Mouse (Mus musculus) cerebellum, postnatal 10 days (tissue): ENCODE measurements around the gene Ube2o.
"Not testable (repeated sequence)": the region's sequence is repeated elsewhere in the genome, so short reads cannot be mapped to it uniquely, and the experiment has no call there.

Experiments
- DNase-seq, 2 experiments: peaks; one replicate each; pipeline ENCODE4 v3.0.0; 2021; ENCODE audit warnings: mixed read lengths in 2 of 2

The Ube2o gene

DNA sequence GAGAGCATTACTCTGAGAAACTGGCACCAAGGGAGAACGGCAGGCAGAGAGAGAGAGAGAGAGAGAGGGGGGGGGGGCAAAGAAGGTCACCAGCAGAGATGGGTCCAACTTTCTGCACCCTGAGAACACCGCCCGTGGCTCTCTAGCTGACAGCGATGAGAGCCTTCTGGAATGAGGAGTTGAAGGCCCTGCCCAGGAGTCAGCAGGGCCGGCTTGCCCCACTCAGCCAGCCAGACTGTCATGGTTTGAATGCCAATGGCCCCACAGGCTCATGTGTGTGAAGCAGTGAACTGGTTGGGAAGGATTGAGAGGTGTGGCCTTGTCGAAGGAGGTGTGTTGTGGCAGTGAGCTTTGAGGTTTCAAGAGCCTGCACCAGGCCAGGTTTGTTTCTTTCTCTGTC, 32.0 kb upstream of the Ube2o start:
- peak in 1 of 2 experiments; percentile 46 for DNase-seq

DNA sequence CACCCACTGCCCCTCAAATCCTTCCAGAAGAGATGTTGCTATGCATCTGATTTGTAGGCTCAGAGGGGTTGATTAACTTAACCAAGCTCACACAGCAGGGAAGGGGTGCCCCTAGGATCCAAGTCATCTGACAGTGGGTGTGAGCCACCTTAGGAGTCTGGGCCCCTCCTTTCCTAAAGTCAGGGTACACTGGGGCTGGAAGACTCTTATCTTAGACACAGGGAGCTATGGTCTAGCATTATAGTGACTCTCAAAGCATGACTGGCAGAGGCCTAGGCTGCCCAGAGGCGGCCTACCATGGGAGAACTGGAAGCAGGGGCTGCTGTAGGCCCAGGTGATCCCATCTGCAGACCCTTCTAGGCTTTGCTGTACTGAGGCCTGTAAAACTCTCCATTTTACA, 31.3 kb upstream of the Ube2o start:
- DNase-seq = no peak

DNA sequence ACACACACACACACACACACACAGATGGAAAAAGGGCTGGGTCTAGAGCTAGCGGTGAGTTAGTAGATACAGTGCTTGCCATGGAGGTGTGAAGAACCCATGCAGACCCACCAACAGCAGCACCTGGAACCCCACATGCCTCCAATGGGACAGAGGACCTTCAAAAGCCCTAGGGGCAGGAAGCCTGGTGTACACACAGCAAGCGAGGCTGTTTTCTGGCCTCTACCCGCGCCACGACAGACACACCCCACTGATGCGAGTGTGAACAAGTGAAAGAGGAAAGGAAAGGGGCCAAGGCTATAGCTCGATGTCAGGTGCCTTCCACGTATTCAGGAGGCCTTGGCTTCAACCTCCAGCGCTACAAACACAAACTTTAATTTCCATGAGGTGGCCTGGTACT, 30.6 kb upstream of the Ube2o start:
- peak in 1 of 2 experiments; percentile 14 for DNase-seq

DNA sequence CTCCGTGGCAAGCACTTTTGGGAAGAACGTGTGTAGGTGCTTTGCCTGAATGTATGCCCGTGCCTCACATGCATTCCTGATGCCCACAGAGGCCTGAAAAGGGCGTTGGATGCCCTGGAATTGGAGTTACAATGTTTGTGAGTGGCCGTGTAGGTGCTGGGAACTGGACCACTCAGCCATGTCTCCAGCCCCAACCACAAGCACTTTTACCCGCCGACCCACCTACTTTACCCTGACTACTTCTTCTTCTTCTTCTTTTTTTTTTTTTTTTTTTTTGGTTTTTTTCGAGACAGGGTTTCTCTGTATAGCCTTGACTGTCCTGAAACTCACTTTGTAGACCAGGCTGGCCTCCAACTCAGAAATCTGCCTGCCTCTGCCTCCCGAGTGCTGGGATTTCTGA, 29.9 kb upstream of the Ube2o start:
- not testable (repeated sequence) for DNase-seq

DNA sequence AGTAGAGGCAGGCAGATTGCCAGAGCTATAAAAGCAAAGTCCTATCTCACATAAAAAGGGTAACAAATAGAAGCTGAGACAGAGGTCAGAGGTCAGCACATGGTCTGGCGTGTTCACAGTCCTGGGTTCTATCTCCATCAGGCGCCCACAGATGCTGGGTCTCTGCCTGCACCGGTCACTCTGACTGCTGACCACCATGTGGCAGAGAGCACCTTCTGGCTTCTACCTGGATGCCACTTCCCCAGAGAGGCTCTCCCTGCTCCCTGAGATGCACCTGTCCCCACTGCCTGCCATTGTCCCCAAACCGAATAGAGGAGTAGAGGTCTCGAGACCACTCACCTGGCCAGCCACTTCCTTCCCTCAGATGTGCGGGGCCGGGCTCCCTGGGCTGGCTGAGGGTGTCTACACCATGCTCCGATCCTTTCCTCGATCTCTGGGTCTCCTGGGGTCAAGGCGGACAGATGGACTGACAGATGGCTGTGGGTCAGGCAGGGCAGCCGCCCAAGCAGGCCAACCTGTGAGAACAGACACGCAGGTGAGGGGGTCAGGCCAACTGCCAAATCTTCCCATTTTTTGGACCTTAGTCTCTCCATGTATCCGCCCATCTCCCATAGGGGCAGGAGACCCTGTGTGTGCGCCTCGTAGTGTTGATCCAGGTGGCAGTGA, 28.9 kb upstream of the Ube2o start:
- peak; percentile 93 to 94 for DNase-seq

DNA sequence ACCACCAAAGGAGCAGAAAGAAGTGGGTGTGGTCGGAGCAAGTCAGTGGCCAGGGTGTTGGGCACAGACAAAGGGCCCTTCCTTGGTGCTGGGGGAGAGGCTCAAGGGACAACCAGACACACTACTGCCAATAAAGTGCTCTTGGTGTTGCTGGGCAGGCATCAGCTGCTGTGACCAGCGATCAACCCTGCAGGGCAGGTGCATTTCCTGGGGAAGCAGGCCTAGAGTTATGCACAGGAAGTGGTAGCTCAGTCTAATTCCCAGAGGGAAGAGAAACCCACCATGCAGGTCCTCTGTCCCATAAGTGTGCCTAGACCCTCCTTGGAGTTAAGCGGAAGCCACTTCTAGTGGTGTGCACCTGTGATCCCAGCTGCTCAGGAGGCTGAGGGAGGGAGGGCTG, 26.5 kb upstream of the Ube2o start:
- DNase-seq = no peak

DNA sequence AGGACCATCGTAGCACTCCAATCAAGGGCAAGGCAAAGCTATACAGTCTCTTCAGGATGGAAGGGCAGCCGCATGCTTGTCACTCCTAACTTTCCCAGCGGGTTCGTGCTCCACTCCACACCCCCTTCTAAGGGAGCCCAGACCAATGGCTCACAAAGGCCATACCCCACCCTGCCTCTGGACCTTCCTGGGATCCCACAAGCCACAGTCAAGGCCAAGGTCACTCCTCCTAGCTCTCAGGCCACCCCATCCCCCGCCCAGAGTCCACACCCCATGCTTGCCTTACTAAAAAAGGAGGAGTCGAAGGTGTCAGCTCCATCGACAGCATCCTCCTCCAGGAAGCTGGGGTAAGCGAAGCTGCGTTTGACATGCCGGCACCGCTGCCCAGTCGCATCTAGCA, 22.9 kb upstream of the Ube2o start:
- DNase-seq = peak in 1 of 2 experiments; percentile 18

DNA sequence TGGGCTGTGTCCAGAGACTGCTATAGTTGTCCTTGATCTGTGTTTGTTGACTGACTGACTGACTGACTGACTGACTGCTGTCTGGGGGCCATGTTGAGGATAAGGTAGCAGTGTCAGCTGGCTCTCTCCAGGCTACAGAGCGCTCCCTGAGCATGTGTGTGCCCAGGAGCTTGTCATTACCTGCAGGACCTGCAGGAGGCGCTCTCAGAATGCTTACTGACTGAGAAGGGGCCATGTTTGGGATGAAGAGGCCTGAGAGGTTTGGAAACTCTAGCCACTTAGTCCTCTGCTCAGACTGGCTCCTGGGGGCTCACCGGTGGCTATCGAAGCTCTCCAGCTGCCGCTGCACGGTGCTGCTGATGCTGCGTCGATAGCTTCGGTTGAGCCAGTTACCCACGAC, 22.1 kb upstream of the Ube2o start:
- DNase-seq = peak; percentile 61 to 67

DNA sequence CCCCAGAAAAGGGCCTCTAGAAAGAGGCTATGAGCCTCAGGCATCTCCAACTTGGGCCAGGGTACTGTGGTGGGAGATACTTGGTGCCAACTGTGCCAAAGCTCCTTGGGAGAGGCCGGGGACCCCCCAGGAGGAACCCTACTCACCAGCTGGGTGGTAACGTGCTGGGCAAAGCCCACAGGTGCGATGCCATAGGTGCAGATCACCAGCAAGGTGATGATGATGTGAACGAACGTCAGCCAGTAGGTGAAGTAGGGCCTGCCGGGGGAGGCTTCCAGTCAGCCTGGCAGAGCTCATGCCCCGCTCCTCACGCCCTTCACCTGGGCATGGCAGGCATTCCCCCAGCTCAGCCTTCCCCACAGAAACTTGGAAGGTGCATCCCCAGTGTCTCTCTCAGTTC, 20.8 kb upstream of the Ube2o start:
- peak; percentile 26 to 27 for DNase-seq

DNA sequence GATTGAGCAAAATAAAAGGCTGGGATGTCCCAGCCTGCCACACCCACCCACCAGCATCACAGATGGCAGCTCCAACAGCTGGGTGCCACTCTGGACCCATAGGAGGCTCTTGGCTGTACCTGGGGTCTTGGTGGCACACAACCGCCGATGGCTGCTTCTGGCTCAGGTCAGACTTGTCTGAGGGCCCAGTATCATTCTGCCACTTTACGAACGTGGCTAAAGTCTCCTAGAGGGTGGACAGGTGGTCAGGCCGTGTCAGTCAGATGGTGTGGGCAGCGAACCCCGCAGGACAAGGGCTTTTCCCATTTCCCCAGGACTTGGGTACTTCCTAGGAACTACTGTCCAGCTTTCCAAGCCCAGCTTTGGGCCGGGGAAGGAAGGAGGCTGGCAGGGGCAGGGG, 19.9 kb upstream of the Ube2o start:
- peak in 1 of 2 experiments; percentile 58 for DNase-seq

DNA sequence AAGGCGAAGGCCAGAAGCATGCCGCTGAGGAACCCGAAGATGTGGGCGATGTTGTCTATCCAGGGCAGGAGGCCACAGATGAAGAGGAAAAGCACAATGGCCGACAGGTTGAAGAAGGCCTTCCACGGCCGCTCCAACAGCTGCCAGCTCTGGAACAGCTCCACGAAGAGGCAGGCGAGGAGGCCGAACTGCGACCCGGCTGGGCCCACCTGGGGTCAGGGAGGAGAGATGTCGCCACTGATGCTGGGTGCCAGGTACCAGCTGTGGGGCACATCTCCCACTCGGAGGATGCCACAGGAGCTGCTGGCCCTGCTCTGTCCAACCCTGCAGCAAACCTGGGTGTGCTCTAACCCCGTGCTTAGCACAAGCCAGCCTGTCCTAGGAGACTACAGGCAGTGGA, 18.0 kb upstream of the Ube2o start:
- DNase-seq = peak in 1 of 2 experiments; percentile 53

DNA sequence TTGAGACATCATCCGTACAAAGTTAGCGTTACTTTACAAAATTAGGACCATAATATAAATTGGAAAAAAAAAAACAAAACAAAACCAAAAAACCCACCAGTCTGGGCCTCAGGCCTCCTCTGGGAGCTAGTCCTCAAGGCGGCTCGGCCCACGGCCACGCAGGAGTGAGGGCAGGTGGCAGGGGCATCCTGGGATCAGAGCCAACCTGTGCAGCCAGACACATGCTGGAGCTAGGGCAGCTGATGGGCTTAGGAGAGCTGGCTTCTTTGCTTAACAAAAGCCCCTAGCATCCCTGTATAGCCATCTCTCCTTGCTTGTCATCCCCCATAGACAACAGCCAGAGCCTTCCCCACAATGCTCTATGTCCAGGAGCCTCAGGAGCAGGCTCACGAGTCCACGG, 16.9 kb upstream of the Ube2o start:
- DNase-seq = peak; percentile 92 to 93

DNA sequence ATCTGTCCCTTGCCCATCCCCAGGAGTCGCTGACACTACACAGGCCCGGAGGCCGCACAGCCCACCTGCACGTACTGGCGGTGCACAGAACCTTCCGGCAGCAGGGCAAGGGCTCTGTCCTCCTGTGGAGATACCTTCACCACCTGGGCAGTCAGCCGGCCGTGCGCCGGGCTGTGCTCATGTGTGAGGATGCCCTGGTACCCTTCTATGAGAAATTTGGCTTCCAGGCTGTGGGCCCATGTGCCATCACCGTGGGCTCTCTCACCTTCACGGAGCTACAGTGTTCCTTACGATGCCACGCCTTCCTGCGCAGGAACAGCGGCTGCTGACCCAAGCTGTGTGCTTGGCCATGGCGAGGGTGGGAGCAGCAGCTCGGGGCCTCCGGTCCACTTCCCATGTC, 15.5 kb upstream of the Ube2o start:
- peak in 1 of 2 experiments; percentile 10 for DNase-seq

DNA sequence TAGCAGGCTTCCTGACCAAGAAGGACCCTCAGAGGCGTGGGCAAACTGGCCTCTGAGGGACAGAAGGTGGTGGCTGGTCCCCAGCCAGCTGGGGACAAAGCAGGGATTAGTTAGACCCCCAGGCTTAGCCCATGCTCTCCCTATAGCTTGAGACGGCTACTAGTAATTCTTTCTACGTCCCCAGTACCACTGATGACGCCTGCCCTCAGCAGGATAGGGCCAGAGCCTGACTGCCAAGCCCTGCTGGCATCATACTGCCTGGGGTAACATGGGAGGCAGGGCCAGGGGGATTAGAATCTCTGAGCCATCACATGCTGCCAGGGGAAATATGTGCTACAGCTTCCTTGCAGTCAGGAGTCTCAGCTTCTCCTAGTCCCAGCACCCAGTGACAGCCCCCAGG, 12.1 kb upstream of the Ube2o start:
- peak in 1 of 2 experiments; percentile 53 for DNase-seq

DNA sequence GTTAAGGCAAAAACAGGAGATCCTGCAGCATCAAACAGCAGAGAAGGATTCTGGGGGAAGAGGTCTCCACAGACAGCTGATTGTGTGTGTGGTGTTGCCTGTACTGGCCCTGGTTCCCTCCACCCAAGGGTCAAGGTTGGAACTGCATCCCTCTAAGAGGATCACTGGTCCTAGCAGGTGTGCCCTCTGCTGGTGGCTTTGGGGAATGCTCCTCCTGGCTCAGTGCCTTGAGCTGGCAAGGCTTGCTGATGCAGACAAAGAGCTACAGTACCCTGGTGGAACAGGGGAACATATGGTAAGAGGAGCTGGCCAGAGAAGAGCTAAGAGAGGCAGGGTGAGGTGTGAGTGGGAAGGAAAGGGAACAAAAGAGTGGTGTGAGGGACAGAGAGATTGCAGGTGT, 11.2 kb upstream of the Ube2o start:
- peak; percentile 99 to 100 for DNase-seq

DNA sequence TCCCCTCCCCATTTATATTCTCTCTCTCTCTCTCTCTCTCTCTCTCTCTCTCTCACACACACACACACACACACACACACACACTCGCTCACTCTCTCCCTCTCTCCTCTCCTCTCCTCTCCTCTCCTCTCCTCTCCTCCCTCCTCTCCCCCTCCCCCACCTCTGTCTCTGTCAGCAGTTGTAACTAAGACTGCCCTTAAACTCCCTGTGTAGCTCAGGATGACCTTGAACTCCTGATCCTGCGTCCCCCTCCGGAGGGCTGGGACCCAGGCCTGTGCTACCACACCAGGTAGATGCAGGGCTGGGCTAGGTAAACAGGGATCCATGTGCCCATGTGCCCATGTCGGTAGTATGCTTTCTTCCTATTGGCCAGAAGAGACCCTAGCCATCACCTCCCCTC, 10.4 kb upstream of the Ube2o start:
- no peak for DNase-seq

DNA sequence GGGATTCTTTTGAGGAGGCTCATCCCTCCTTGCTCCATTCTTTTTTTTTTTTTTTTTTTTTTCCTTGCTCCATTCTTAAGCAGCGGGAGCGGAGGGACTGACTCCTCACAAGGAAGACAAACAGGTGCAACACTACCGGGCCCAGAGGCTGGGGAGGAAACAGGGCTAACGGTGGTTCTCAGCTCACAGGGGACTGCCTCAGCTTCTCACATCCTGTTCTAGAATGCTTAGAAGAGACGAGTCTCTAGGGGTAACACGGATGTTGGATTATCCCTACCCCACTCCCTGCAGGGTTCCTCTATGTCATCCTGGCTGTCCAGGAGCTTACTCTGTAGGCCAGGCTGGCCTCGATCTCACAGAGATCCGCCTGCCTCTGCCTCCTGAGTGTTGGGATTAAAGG, 8.3 kb upstream of the Ube2o start:
- DNase-seq = no peak

DNA sequence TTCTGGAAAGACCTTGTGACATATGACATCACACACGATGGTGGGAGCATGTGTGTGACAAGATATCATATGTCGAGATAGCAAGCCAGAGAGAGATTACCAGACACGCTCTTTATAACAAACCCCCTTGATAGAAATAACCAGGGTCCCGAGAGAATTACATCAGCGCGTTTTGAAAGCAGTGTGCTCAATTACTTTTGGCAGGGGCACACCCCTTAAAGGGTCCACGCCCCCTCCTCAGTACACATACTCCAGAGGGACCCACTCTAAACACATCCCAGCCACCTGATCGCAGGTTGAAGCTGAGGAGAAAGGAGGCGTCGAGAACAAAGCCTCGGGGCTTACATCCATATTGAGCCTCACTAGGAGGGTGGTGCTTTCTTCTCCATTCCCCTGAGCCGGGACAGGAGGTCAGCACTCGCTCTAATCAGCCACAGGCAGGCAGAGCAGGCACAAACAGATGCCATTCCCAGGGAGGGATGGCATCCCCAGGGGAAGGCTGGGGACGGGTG, 7.8 kb upstream of the Ube2o start:
- no peak for DNase-seq

DNA sequence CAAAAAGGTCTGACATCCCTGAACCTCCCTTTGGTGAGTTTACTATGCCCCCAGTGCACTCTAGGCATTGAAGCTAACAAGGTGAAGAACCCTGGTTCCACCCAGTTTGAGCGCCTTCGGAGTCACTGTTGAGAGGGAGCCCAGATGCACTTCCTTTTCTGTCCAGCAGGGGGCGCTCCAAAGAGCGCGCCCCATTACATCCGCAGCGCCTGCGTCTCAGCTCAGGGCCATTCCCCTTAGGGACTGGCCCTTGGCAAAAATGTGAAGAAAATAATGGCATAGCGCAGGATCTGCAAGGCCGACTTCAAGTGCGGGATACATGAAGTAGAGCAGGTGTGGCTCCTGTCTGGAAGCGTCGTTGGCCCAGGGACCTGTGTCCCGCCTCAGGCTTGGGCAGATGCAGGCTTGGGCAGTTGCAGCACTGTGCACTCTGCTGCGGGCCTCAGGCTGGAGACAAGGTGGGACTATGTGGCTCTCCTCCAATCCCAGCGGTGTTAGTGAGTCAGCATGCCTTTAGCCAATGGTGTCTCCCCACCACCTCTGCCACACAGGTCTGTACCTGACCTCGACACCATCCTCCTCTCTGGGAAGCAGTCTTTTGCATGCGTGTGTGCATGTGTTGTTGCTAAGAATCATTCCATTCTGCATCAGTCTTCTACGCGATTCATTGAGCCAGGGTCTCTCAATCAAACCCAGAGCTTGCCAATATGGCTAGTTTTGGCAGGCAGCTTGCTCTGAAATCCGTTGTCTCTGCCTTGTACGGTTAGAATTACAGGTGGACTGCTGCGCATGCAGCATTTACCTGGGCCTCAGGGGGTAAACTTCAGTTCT, 5.8 kb upstream of the Ube2o start:
- DNase-seq = peak; percentile 84 to 90

DNA sequence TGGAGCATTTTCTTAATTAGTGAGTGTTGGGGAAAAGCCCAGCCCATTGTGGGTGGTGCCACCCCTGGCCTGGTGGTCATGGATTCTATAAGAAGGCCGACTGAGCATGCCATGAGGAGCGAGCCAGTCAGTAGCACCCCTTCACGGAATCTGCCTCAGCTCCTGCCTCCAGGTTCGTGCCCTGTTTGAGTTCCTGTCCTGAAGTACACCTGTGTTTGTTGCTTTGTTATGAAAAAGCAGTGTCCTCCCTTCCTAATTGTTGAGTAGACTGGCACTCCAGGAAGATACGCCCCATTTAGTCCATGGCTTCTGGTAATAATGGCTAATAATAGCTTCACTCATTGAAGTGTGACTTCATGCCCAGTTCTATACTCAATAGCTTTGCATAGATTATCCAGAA, 5.1 kb upstream of the Ube2o start, which contains the start of gene Aanat:
Gene Aanat, plus strand, starts transcription at position 123 of the 400 bp plus-strand sequence.
- no peak for DNase-seq

DNA sequence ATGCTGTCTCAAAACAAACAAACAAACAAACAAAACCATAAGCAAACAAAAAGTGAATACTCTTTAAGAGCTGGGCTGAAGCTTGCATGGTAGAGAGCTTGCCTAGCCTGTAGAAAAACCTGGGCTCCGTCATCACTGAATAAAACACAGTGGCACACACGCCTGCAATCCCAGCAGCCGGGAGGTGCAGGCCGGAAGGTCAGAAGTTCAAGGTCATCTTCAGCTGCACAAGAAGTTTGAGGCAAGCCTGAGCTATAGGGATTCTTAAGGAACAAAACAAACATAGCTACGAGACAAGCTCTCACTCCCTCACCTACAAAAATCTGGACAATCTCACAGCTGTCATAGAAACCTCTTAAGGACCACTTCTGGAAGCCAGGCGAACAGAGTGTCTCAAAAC, 4.4 kb upstream of the Ube2o start:
- DNase-seq = no peak

DNA sequence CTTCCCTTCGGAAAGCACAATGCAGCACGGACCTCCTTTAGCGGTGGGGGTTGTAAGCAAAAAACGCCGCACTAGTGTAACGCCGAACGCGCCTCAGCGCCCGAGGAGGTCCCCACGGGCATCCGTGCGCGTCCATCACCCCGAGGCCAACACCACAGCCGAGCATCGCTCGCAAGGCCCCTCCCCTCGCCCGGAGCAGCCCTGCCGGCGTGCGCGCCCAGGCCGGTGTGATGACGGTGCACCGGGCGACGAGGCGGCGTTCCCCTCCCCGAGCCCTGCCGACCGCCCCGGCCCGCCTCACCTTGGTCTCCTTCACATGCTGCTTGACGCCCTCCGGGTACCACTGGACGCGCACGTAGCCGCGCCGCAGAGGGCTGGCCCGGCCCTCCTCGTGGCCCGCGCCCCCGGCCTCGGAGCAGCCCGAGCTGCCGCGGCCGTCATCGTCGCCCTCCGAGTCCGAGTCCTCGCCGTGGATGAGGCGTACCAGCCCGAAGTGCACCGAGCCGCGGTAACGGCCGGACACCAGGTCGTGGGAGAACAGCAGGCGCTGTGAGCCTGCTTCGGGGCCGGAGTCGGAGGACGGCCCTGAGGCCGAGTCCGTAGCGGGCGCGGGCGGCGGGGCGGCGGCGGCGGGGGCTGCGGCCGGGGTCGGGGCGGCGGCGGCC, 404 bp downstream of the Ube2o start:
- DNase-seq = peak; percentile 75 to 76

DNA sequence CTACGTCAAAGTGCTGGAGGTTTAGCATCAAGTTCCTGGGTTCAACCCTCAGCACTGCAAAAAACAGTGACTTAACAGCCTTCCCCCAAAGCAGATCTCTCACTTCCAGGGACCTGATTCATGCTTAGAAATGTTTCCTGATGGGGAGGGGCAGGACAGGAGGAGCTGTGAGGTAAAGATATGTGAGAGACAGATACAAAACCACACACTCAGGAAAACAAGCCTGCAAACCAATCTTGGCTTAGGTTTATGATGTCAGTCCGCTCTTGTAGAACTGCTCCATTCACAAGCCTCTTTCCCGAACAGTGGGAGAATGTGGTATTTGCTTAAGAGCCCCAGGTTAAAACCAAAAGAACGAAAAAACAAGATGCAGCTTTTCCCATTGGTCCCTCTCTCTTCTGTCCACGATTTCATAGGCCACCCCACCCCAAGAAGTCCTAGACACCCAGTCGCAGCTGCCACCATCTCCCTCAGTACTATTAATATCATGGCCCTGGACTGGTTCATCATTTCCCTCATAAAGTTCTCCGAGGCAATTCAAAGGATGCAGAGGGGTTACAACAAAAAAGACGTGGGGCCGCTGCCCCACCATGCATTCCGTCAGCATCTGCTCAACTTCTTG, 1.1 kb downstream of the Ube2o start:
- peak in 1 of 2 experiments; percentile 31 for DNase-seq
